Mouse (Mus musculus) cortical plate, adult 2 months (tissue): ENCODE data around the gene 2900026A02Rik.

Experiments used
- CTCF ChIP-seq: fragments of 200-500 bp; IDR thresholded peaks from 2 replicates; pipeline ENCODE4 v1.5.1; 2011; ENCODE audit warnings: mild to moderate bottlenecking, control low read depth, low read length; ENCODE audit not compliant: insufficient read depth; ENCODE audit errors: extremely low read depth
- POLR2A ChIP-seq: fragments of 200-500 bp; IDR thresholded peaks from 2 replicates; pipeline ENCODE4 v1.6.1; 2011; ENCODE audit warnings: mild to moderate bottlenecking, low read length, control low read depth; ENCODE audit not compliant: insufficient read depth; ENCODE audit errors: extremely low read depth

GRCm38 (mm10) chr5:113092406-113092805 lies 128.6 kb downstream of the 2900026A02Rik start:
- no peak for TF ChIP-seq CTCF
- TF ChIP-seq POLR2A = no peak
